Mouse (Mus musculus): ENCODE results near the gene Katnal1.

DNA sequence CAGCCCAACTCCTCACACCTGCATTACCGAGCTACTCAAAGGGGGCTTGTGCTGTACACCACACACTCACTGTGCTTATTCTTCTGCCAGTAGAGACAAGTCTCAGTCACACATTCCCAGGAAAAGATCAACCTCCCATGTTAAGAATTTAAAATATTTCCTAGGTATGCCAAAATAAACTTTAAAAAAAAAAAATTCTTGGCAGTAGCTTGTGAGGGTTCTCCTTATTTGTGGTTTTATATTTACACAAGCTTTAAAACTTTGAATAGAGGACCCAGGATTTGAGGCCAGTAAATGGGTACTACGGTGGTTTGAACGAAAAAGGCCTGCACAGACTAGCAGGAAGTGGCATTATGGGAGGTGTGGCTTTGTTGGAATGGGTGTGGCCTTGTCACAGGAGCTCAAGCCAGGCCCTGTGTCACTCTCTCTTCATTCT is 7.4 kb upstream of the Katnal1 start:
- TF ChIP-seq CTCF (IDR thresholded peaks at IDR 0.05; ENCODE audit: extremely low read depth, insufficient read depth, insufficient read length, insufficient replicate concordance) (no peak), POLR2A (IDR thresholded peaks at IDR 0.05; ENCODE audit: low read depth, low read length) (no peak)

Measured in spleen, adult 2 months (tissue).